Mouse (Mus musculus): ENCODE data around the gene Nxn. TPM values are rescaled to one million over a fixed set of nuclear protein-coding genes. Genes with fewer than 3 reads are reported as not detected.

Gene Nxn
- 47.3 and 48.6 TPM in 2 replicates for polyA plus RNA-seq (2012; rRNA removed)

DNA sequence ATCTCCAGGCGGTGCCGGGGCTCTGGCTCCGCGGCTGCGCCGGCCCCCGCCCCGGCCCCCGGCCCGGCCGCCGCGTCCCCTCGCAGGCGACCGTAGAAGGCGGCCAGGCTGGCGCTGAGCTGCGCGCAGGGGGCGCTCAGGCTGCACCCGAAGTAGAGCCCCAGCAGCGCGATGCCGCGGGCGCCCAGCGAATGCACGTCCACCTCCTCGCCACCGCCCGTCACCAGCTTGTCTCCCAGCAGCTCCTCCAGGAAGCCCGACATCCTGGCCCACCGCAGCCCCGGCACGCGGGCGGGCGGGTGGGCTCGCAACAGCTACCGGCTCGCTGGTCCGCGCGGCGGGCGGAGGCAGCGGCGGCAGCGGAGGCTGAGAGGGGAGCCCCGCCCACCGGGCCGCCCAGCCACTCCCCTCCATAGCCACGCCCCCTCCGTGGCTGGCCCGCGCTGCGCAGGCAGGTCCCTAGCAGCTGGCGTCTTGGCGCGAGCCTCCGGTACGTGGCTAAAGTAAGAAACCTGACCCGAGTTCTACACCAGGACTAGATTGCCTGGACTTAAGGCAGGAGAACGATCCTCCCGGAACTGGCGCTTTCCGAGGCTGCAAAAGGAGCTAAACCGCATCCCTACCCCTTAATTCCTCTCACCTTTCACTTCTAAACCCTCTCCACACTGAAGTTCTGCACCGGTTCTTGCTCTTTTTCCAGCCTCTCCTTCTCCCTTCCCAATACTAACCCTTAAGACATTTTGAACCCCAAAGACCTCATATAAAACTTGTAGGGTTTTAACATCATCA, at the start of gene Nxn:
Nxn (minus strand) TSS at position 343 of the 789 bp plus-strand sequence.

GRCm38 (mm10) chr11:76406702-76407583, 8.0 kb upstream of the Nxn start, which contains the start of gene Timm22:
Gene Timm22, plus strand, starts transcription at chr11:76406952.

DNA sequence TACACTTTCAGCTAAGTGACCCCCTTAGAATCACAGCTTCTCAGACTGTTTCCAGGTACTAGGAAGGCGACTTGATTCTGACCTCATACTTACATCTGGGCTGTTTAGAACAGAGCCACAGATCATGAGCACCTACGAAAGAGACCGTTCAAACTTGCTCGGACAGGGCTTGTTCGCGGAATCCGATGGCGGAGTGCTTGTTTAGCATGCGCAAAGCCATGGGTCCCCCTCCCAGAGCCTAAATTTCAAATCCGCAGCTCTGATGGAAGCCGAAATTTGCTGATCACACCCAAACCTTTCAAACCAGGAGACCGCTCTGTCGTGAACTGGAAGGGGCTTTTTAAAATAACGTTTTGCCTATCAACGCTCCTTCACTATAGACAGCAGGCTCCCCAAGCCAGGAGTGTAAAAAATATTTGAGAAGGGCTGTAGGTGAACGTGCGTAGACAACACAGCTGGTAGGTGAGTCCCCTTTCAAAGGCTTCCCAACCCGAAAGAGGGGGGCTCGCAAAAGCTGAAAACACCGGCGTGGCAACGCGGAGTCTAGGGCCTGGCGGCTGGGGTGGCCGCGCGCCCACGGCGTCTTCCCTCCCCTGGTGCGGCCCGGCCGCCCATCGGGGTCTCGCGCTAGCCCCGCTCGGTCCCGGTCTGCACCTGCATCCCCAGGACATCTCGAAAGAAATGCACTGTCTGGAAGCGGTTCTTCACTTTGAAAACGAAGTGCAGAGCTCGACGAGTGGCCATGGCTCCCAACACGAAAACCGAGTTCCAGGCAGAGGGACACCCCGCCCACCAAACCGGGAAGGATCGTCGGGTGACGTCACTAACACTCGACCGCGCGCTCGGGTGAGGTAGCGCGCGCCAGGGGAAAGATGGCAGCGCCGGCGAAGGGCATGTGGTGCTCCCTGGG, 155.8 kb downstream of the Nxn start, which contains the start of the genes Mrm3 and Glod4:
Mrm3 (plus strand) TSS at position 815 of the 910 bp plus-strand sequence.
Glod4 (minus strand) TSS at position 825 of the 910 bp plus-strand sequence.

GRCm38 (mm10) chr11:76217390-76217800, 181.5 kb downstream of the Nxn start, which contains the start of the genes Dbil5 and Gemin4:
Gene Dbil5, plus strand, starts transcription at chr11:76217608.
Gene Gemin4, minus strand, starts transcription at chr11:76217664.

Other genes with a start within 250 kb of the Nxn start
- 20.5 and 23.7 TPM in 2 replicates for gene Vps53, start 219.5 kb downstream of the Nxn start, polyA plus RNA-seq (2012; rRNA removed)
- 26.9 and 43.1 TPM in 2 replicates for gene Fam57a, start 219.5 kb downstream of the Nxn start, polyA plus RNA-seq (2012; rRNA removed)
- 0.41 TPM in 1 of 2 replicates, not detected in the other for gene Dbil5, start 181.5 kb downstream of the Nxn start, polyA plus RNA-seq (2012; rRNA removed)
- 12.7 and 15.4 TPM in 2 replicates for gene Gemin4, start 181.5 kb downstream of the Nxn start, polyA plus RNA-seq (2012; rRNA removed)
- 7.4 and 8.3 TPM in 2 replicates for gene Mrm3, start 155.4 kb downstream of the Nxn start, polyA plus RNA-seq (2012; rRNA removed)
- gene Glod4, start 155.4 kb downstream of the Nxn start, polyA plus RNA-seq (2012; rRNA removed) = 2.7 and 4.1 TPM in 2 replicates
- 23.4 and 27.6 TPM in 2 replicates for gene Timm22, start 7.8 kb upstream of the Nxn start, polyA plus RNA-seq (2012; rRNA removed)
- 59.2 and 66.3 TPM in 2 replicates for gene Abr, start 223.2 kb upstream of the Nxn start, polyA plus RNA-seq (2012; rRNA removed)

Measured in ovary, adult 2 months (tissue).